Mouse (Mus musculus) thymus, adult 2 months (tissue): ENCODE data around the gene Zfp771.

Source experiments
- CTCF ChIP-seq: fragments of 200-500 bp; IDR thresholded peaks from 2 replicates; pipeline ENCODE4 v1.5.1; 2012; ENCODE audit warnings: mild to moderate bottlenecking, control low read depth, low read length, moderate library complexity, borderline replicate concordance; ENCODE audit not compliant: control insufficient read depth, poor library complexity, insufficient read depth; ENCODE audit errors: extremely low read depth
- POLR2A ChIP-seq: fragments of 200-500 bp; IDR thresholded peaks from 2 replicates; pipeline ENCODE4 v1.6.1; 2012; ENCODE audit warnings: mild to moderate bottlenecking, low read length, control low read depth, moderate library complexity; ENCODE audit not compliant: control insufficient read depth, poor library complexity, insufficient read depth; ENCODE audit errors: extremely low read depth

GRCm38 (mm10) chr7:127211014-127211745 lies 32.9 kb upstream of the Zfp771 start:
- no peak for TF ChIP-seq CTCF
- TF ChIP-seq POLR2A: no peak
